Mouse (Mus musculus): Measurements from ENCODE around the gene Pax2. TPM values are rescaled to one million over a fixed set of nuclear protein-coding genes. Genes with fewer than 3 reads are reported as not detected.

Pax2 gene
- not detected in 2 replicates for polyA plus RNA-seq (2015; fragmentation: Nextera tagmentation; extraction: Ambion mirVana)

GRCm38 (mm10) chr19:44755693-44756420, at the start of gene Pax2:
Gene Pax2 (plus strand): TSS chr19:44756045.

Small RNA genes lying within 50 kb of the gene (microRNA-seq; reads per million reads assigned to microRNA genes)
- gene Mir6405, result not detected

Other genes with a start within 250 kb of the Pax2 start
- 0.52 and 0.71 TPM in 2 replicates for gene Sec31b, start 210.2 kb upstream of the Pax2 start, polyA plus RNA-seq (2015; fragmentation: Nextera tagmentation; extraction: Ambion mirVana)
- not detected in 2 replicates for gene Gm20538, start 203.2 kb upstream of the Pax2 start, polyA plus RNA-seq (2015; fragmentation: Nextera tagmentation; extraction: Ambion mirVana)
- 723 and 848 TPM in 2 replicates for gene Ndufb8, start 200.6 kb upstream of the Pax2 start, polyA plus RNA-seq (2015; fragmentation: Nextera tagmentation; extraction: Ambion mirVana)
- gene Hif1an, start 193.2 kb upstream of the Pax2 start, polyA plus RNA-seq (2015; fragmentation: Nextera tagmentation; extraction: Ambion mirVana), result 15.3 and 16.1 TPM in 2 replicates
- 14.2 and 15.9 TPM in 2 replicates for gene Slf2, start 175.1 kb downstream of the Pax2 start, polyA plus RNA-seq (2015; fragmentation: Nextera tagmentation; extraction: Ambion mirVana)
- gene Sema4g, start 233.1 kb downstream of the Pax2 start, polyA plus RNA-seq (2015; fragmentation: Nextera tagmentation; extraction: Ambion mirVana), result 0.79 and 1.2 TPM in 2 replicates
- gene Twnk, start 249.6 kb downstream of the Pax2 start, polyA plus RNA-seq (2015; fragmentation: Nextera tagmentation; extraction: Ambion mirVana), result 7.5 and 7.7 TPM in 2 replicates

Data from urinary bladder, postnatal 0 days (tissue).